Mouse (Mus musculus) fibroblast of lung, adult 2 months (primary cell): Measurements from ENCODE around the gene Acadvl.
A peak's percentile ranks its signal among the peaks of the same experiment; 100 is the strongest.
"Not testable (repeated sequence)": the region's sequence is repeated elsewhere in the genome, so short reads cannot be mapped to it uniquely, and the experiment has no call there.

Experiments used
- DNase-seq: peaks from one replicate; pipeline ENCODE4 v3.0.0-alpha.2; 2011; ENCODE audit warnings: low read depth

The Acadvl gene

GRCm38 (mm10) chr11:70027397-70027796 lies 12.2 kb upstream of the Acadvl start:
- DNase-seq, result no peak

DNA sequence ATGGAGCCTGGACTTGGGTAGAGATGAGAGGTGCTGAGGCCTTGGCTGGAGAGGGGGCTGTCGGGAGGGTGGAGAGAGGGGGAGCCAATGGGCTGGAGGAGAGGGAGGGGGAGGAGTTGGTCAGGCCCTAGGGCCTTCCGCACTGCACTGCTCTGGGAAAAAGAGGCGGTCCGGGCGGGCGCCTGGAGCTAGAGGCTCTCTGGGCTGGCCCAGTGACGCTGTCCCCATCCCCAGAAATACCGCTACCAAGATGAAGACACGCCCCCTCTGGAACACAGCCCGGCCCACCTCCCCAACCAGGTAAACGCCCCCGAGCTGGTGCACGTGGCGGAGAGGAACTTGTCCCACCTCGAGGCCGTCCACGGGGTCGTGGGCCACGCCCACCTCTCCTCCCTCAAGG lies 11.5 kb upstream of the Acadvl start:
- DNase-seq, result no peak

DNA sequence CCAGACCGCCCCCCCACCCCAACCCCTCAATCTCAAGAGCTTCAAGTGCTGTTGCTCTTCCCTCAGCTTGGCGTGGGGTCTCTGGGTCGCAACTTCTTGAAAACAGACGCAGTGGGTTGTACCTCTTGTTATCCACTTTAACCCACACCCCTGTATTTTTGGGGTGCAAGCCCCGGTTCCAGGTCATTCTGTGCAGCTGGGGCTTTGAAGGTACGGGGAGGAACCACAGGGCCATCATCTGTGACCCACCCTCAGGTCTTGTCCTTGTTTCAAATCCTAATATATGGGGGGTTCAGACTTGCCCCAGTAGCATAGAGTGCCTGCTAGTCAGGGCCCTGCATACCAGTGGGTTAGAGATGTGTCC lies 8.9 kb upstream of the Acadvl start:
- DNase-seq, result no peak

DNA sequence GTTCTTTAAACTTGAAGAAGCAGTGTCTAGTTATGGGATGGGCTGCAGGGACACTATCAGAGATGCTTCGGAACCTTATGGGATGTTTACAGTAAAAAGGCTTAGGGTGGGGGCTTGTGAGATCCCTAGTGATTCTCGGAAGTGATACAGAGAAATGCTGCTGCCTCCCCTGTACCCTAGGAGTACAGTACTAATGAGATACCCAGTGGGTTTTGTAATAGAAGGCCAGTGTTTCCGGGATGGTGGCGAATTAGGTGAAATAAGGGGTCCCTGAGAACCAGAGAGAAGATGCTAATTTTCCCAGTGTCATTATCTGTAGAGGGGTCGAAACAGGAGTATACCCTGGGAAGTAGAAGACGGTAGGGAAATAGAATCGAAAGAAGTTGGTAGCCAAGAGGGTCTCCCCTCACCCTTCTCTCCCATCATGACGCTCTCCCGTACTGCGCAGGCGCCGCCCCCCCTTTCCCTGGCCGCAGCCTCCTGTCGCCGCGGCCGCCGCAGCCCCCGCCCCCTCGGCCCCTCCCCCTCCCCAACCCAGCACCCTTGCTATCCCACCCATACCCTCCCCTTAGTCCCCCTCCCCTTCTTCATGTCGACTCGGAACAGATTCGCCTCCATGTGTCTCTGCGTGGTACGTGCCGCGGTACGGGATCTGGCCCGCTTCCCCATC lies 8.4 kb upstream of the Acadvl start:
- DNase-seq, result no peak

GRCm38 (mm10) chr11:70021264-70022132 lies 6.3 kb upstream of the Acadvl start:
- peak; percentile 90 for DNase-seq

DNA sequence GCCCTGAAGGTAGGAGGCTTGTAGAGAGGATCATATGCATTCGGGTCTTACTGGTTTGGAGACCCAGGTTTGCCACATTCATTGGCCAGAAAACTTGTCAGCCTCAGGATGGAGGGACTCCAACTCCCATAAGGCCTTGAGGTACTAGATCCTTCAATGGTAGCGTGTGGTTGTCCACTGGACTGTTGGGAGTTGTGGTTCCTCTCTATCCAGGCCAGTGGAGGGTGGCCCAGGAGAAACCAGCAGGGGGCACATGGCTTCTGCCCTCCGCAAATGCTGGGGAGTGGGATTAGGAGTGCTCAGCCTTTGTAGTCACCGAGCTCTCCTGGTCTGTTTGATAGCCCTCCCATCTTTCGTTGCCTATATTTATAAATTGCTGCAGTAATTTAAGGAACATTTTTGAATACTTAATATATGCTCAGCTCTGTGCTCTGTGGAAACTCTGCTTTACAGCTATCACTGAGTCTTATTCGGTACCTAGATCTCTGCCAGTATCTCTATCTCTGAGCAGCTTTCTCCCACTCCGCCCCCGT lies 5.6 kb upstream of the Acadvl start:
- DNase-seq, result peak; percentile 83

- no peak for DNase-seq
These were observed 4.9 kb upstream of the Acadvl start for GRCm38 (mm10) chr11:70020022-70020631.

- DNase-seq, result no peak
These were observed 4.3 kb upstream of the Acadvl start for GRCm38 (mm10) chr11:70019495-70020021.

GRCm38 (mm10) chr11:70018131-70018990 lies 3.1 kb upstream of the Acadvl start:
- DNase-seq, result no peak

- no peak for DNase-seq
These were observed 2.1 kb upstream of the Acadvl start for GRCm38 (mm10) chr11:70017199-70017767.

DNA sequence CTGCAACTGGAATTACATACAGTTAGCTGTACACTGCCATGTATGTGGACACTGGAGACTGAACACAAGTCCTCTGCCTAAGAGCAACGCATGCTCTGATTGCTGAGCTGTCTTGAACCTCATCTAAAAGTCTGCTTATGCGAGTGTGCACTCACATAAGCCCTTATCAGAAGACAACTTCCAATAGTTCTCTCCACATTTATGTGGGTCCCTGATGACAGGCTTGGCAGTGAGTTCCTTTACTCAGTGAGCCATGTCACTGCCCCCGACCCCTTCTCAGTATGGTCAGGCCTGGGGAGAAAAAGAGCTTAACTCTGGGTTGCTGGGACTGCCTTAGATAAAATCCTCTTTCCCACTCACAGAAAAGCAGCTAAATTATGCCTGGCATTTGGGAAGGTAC lies 1.5 kb upstream of the Acadvl start, which contains the start of gene Dlg4:
Dlg4 (plus strand) TSS at position 274 of the 400 bp plus-strand sequence.
- DNase-seq, result no peak

- not testable (repeated sequence) for DNase-seq
These were observed 966 bp upstream of the Acadvl start for GRCm38 (mm10) chr11:70016177-70016576.

- no peak for DNase-seq
These were observed 466 bp upstream of the Acadvl start for GRCm38 (mm10) chr11:70015677-70016076.

- DNase-seq, result no peak
These were observed 1.2 kb downstream of the Acadvl start for GRCm38 (mm10) chr11:70014051-70014450.

- no peak for DNase-seq
These were observed 1.8 kb downstream of the Acadvl start for GRCm38 (mm10) chr11:70013408-70013807.

GRCm38 (mm10) chr11:70012931-70013330 lies 2.3 kb downstream of the Acadvl start:
- no peak for DNase-seq

DNA sequence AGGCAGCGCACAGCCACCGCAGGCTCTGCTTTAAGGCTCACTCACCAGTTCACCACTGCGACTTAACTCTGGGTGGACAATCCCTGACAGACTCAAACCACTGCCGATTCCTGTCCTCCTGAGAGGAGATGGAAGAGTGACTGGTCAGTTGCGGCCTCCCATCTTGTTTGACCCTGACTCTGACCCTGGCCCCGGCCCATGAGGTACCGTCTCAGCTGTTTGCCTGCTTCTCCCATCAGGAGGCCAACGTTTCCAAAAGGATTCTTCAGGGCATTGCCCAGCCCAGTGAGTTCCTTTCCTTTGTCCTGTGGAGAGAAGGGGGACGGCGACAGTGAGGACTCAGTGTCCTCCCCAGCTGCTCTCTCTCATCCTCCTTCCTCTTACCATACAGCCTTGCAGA lies 4.2 kb downstream of the Acadvl start:
- no peak for DNase-seq

DNA sequence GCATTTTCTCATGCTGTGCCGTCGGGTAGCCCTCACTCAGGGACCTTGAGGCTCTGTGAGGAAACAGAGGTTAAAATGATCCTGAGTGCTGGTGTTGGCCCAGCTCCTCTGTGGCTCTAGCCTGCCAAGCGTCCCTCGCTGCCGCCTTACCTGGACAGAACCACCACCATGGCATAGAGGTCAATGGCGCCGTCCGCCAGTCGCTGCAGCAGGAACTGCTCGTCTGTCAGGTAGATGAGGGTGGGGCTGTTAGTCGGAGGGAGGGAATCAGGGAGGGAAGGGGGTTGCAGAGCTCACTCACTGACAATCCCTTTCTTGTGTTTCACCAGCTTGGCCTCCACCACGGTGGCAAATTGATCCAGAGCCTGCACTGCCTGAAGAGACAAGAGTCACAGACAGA lies 4.7 kb downstream of the Acadvl start:
- DNase-seq, result no peak

DNA sequence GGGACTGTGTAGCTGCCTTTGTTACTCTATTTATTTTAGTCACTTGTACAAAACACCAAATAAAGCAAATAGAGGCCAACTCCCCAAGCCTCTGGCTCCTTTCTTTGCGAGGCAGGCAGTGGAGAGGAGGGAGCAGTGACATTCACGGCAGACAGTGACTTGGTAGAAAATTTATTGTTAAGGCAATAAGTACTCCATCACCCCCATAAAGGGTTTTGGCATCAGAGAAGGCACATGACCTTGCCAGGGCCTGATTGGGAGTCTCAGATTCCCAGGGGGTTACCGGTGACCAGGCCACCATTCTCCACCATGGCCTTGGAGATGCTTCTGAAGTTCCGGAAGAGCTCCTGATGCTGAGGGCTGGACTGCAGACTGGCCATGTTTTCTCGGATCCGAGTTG lies 5.2 kb downstream of the Acadvl start:
- no peak for DNase-seq

DNA sequence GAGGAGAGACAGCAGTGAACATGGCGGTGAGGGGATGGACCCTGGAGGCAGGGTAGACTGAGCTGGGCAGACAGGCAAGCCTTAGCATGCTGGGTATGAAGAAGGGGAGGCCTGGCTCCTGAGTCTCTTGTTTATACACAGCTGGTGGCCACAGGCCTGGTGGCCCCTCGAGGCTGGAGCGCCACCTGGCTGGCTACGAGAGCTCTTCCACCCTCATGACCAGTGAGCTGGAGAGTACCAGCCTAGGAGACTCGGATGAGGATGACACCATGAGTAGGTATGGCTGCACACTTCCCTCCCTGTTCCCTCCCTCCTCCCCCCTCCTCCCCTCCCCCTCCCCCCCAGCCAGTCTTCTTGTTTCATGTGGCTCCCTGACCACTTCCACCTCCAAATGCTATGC lies 9.7 kb downstream of the Acadvl start:
- DNase-seq, result no peak

GRCm38 (mm10) chr11:70002471-70002870 lies 12.7 kb downstream of the Acadvl start:
- DNase-seq, result no peak
